Mouse (Mus musculus) myocyte (in vitro differentiated cells): ENCODE measurements at regions not wholly inside any gene's neighbourhood (a gene's known extent, or its start where the extent isn't known, plus 50 kb on each side); places are given as distances from the start of the nearest gene placed in this dataset.

Experiments used
- E2F4 ChIP-seq: IDR thresholded peaks from one replicate; pipeline ENCODE4 v1.6.1; 2011; ENCODE audit warnings: mild to moderate bottlenecking, control low read depth, moderate library complexity; ENCODE audit not compliant: insufficient read depth
- MAX ChIP-seq: IDR thresholded peaks from one replicate; pipeline ENCODE4 v1.6.1; 2011; ENCODE audit warnings: low read depth, mild to moderate bottlenecking, control low read depth
- MYOD1 ChIP-seq, 3 experiments: IDR thresholded peaks; one replicate each; pipeline ENCODE4 v1.6.1; 2011; ENCODE audit warnings: control low read depth in 2 of 3, low read depth in 2 of 3, mild to moderate bottlenecking in 2 of 3, moderate library complexity in 1 of 3; ENCODE audit not compliant: insufficient read length in 2 of 3, control insufficient read depth in 1 of 3
- MYOG ChIP-seq, 3 experiments: IDR thresholded peaks; one replicate each; pipeline ENCODE4 v1.6.1; 2011; ENCODE audit warnings: control low read depth in 2 of 3, low read depth in 2 of 3, mild to moderate bottlenecking in 2 of 3; ENCODE audit not compliant: insufficient read length in 2 of 3, control insufficient read depth in 1 of 3, insufficient read depth in 1 of 3
- POLR2A ChIP-seq: IDR thresholded peaks from one replicate; pipeline ENCODE4 v1.6.1; 2011; ENCODE audit warnings: low read depth, mild to moderate bottlenecking, control low read depth, moderate library complexity; ENCODE audit not compliant: insufficient read length
- POLR2AphosphoS2 ChIP-seq: IDR thresholded peaks from one replicate; pipeline ENCODE4 v1.6.1; 2011; ENCODE audit warnings: low read depth, control low read depth; ENCODE audit not compliant: insufficient read length
- TCF12 ChIP-seq: IDR thresholded peaks from one replicate; pipeline ENCODE4 v1.6.1; 2011; ENCODE audit warnings: mild to moderate bottlenecking, control low read depth; ENCODE audit not compliant: poor library complexity, insufficient read depth, severe bottlenecking

GRCm38 (mm10) chr3:42867370-42867769, 1125.0 kb downstream of the D3Ertd751e start:
- no peak for TF ChIP-seq TCF12
- TF ChIP-seq POLR2A: no peak
- TF ChIP-seq MAX: no peak
- no peak for TF ChIP-seq MYOD1 (IDR thresholded peaks at IDR 0.05; ENCODE audit: control insufficient read depth in 1 of 3, insufficient read length in 2 of 3, low read depth in 2 of 3)
- TF ChIP-seq POLR2AphosphoS2: no peak
- no peak for TF ChIP-seq MYOG (IDR thresholded peaks at IDR 0.05; ENCODE audit: control insufficient read depth in 1 of 3, insufficient read depth in 1 of 3, insufficient read length in 2 of 3, low read depth in 2 of 3)
- TF ChIP-seq E2F4: no peak
